Mouse (Mus musculus) hindbrain, postnatal 0 days (tissue): ENCODE results near the gene Plaur. TPM values are rescaled to one million over a fixed set of nuclear protein-coding genes. Genes with fewer than 3 reads are reported as not detected.
"Not testable (repeated sequence)": the region's sequence is repeated elsewhere in the genome, so short reads cannot be mapped to it uniquely, and the experiment has no call there.

ENCODE experiments used
- ATAC-seq: fragments of 200-750 bp; cut with Nextera tagmentation; 2 replicates; pipeline ENCODE4 v1.8.0; 2017; ENCODE audit warnings: mild to moderate bottlenecking, moderate TSS enrichment, moderate library complexity
- DNase-seq: peaks from one replicate; pipeline ENCODE4 v3.0.0-alpha.2; 2015; ENCODE audit warnings: low spot score
- H3K27ac ChIP-seq: fragments of 300-500 bp; sonication (generic); 2 replicates; pipeline ENCODE4 v1.5.1; 2014; ENCODE audit warnings: mild to moderate bottlenecking
- H3K27me3 ChIP-seq: fragments of 300-500 bp; sonication (generic); 2 replicates; pipeline ENCODE4 v1.6.1; 2014; ENCODE audit warnings: low read length, mixed read lengths; ENCODE audit not compliant: insufficient read depth
- H3K36me3 ChIP-seq: fragments of 300-500 bp; sonication (generic); 2 replicates; pipeline ENCODE4 v1.6.1; 2014; ENCODE audit warnings: low read length, mixed read lengths; ENCODE audit not compliant: insufficient read depth
- H3K4me1 ChIP-seq: fragments of 300-500 bp; sonication (generic); 2 replicates; pipeline ENCODE4 v1.6.1; 2014; ENCODE audit warnings: antibody characterized with exemption, low read length, mixed read lengths; ENCODE audit not compliant: insufficient read depth
- H3K4me2 ChIP-seq: fragments of 300-500 bp; sonication (generic); 2 replicates; pipeline ENCODE4 v1.6.1; 2014; ENCODE audit warnings: low read depth, mild to moderate bottlenecking, low read length, moderate library complexity, mixed read lengths
- H3K4me3 ChIP-seq: fragments of 300-500 bp; sonication (generic); 2 replicates; pipeline ENCODE4 v1.5.1; 2014; ENCODE audit warnings: low read length
- H3K9ac ChIP-seq: fragments of 300-500 bp; sonication (generic); replicated peaks from 2 replicates; pipeline ENCODE4 v1.6.1; 2014; ENCODE audit warnings: mild to moderate bottlenecking, low read length, moderate library complexity, mixed read lengths
- H3K9me3 ChIP-seq: fragments of 300-500 bp; sonication (generic); 2 replicates; pipeline ENCODE4 v1.6.1; 2016; ENCODE audit warnings: low read length, mixed read lengths
- CTCF ChIP-seq: IDR thresholded peaks from 2 replicates; pipeline ENCODE4 v1.5.1; 2016; ENCODE audit warnings: antibody characterized with exemption, control low read depth, low read depth
- WGBS: fragments of 180-500 bp; shearing (Covaris S2); extraction: QIAGEN DNeasy Blood & Tissue Kit; methylation state at CpG from one replicate; pipeline ENCODE4 v1.1.7; 2014; 5-methylcytosine and 5-hydroxymethylcytosine counted together
- polyA plus RNA-seq: library from polyadenylated mRNA; unstranded; fragments of >200 nt; fragmentation: Nextera tagmentation; extraction: Ambion mirVana; gene quantifications from 2 replicates; pipeline ENCODE4 v1.2.1, GENCODE M21; 2015
- total RNA-seq: library from RNA; depleted of rRNA; stranded (reverse); fragments of >200 nt; gene quantifications from 2 replicates; pipeline ENCODE4 v1.2.3, GENCODE M21; 2014

Gene Plaur
- total and polyA plus RNA-seq, 2 experiments from 2014 or later: 1.3 to 4.8 TPM

DNA sequence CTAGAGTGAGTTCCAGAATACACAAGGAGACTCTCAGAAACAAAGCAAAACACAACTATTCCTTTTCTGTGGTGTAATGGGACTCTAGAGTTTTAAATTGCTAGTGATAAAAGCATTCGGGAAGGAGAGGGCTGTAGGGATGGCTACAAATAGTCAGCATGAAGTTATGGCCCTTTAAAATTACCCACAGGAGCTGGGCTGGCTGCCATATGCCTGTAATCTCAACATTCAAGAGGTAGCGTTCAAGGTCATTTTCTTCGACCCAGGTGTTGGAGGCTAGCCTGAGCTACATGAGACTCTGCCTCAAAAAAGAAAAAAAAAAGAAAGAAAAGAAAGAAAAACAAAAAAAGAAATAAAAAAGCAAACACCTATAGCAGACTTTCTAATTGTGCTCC, 43.8 kb downstream of the Plaur start:
- DNase-seq (peak; percentile 43), ATAC-seq (no peak)
- H3K36me3 ChIP-seq: 0 out of 2 replicates have a peak, but pooled peaks cover 6% of the 10 kb centered on the region
- peaks cover 14% of the 10 kb centered on the region for H3K4me1 ChIP-seq
- peak overlapping the region; percentile 80 for H3K4me2 ChIP-seq
- H3K27me3 ChIP-seq: no peaks in the 10 kb centered on the region
- H3K27ac ChIP-seq: peak overlapping the region; percentile 100
- H3K9ac ChIP-seq: peak overlapping the region; percentile 78
- H3K4me3 ChIP-seq: peak overlapping the region; percentile 60
- H3K9me3 ChIP-seq: no peaks in the 10 kb centered on the region
- WGBS: 5% methylated on average over 3 of the region's 3 CpGs
- no peak for TF ChIP-seq CTCF

DNA sequence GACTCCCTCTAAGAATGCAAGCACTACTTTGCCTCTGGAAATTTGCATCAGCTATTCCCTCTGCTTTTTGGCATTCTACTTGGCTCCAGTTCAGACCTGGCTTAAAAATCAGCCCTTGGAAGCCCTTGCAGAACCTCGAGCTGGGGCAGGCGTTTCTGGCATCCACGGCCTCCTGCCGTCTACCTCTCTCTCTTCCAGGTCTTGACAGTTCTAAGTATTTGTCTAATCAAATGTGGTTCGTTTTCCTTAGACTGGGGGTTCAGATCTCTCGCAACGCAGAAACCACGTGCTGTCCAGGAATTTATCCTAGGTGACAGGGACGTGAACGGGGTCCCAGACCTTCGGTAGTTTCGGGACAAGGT, 44.2 kb downstream of the Plaur start:
- ATAC-seq (peak; percentile 11), DNase-seq (peak; percentile 81)
- Histone ChIP-seq H3K36me3 (0 out of 2 replicates have a peak, but pooled peaks cover 6% of the 10 kb centered on the region), H3K4me3 (peak overlapping the region; percentile 60), H3K9ac (peak overlapping the region; percentile 78), H3K9me3 (no peaks in the 10 kb centered on the region), H3K27me3 (no peaks in the 10 kb centered on the region), H3K4me1 (peaks cover 14% of the 10 kb centered on the region), H3K4me2 (peak overlapping the region; percentile 80), H3K27ac (peak overlapping the region; percentile 100)
- WGBS: 0% methylated on average over 12 of the region's 12 CpGs
- no peak for TF ChIP-seq CTCF

DNA sequence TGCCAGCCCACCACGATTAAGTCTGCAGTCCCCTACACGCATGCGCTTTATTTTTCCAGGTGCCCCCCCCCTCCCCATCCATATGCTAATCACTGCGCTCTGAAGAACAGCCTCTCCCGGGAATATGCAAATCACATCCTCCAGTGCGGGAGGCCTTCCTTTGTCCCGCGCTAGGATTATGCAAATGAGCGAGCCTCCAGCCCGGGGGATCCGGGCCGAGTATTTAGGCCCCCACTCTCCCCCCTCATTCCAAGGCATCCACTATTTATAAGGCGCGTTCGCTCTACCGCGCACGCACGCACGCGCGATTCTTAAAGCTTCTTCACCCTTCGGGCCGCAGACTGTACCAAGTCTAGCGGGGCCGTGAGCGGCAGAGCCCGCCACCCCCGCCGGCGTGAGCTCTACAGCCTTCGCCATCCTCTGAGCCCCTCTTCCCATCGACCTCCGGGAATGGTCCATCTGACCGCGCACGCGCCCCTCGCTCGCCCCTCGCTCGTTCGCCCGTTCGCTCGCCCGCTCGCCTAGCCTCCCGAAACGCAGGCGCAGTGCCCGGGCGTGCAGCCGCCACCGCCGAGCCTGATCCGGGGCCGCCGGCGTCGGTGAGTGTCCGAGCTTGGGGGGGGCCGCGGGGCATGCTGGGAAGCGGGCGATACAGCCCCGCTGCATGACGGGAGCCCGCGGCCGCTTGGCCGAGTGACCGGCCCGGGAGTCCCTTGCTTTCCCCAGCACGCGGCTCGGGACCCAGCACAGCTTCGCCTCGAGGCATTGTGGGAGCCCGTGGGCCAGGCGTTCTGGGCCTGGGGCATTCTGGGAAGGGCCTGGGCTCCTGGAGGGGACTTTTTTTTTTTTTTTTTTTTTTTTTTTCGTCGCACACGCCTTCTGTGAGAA, 44.8 kb downstream of the Plaur start, which contains the start of gene Zfp428:
Zfp428 (plus strand) TSS at position 169 of the 888 bp plus-strand sequence.
- under 1% methylated on average over 81 of the region's 84 CpGs for WGBS
- H3K4me1 ChIP-seq: peaks cover 14% of the 10 kb centered on the region
- 0 out of 2 replicates have a peak, but pooled peaks cover 6% of the 10 kb centered on the region for H3K36me3 ChIP-seq
- H3K4me2 ChIP-seq: peak within 1 kb of the TSS; percentile 80
- peak within 1 kb of the TSS; percentile 60 for H3K4me3 ChIP-seq
- peak within 1 kb of the TSS; percentile 100 for H3K27ac ChIP-seq
- no peaks in the 10 kb centered on the region for H3K27me3 ChIP-seq
- ATAC-seq (peak; percentile 94), DNase-seq (peak; percentile 96)
- H3K9me3 ChIP-seq: no peaks in the 10 kb centered on the region
- no peak for TF ChIP-seq CTCF
- peak within 1 kb of the TSS; percentile 78 for H3K9ac ChIP-seq

DNA sequence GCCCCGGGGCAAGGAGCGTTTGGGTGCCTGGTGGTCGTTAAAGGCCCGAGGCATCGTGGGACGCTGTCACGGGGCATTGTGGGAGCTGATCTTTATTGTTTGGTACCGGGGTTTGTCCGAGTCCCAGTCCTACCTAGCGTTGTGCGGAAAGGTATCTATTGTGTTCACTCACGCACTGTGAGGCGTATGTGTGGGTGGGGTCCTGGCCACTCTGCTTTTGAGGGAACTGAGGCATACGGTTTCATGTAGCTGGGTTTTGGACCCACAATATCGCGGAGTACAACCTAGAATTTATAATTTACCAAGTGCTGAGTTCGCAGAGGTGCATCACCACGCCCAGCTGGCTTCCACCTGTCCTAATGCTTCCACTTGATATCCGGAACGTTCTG, 45.4 kb downstream of the Plaur start:
- Histone ChIP-seq H3K36me3 (0 out of 2 replicates have a peak, but pooled peaks cover under 1% of the 10 kb centered on the region), H3K27ac (peak overlapping the region; percentile 100), H3K9me3 (no peaks in the 10 kb centered on the region), H3K9ac (peak overlapping the region; percentile 78), H3K4me1 (peaks cover 14% of the 10 kb centered on the region), H3K4me2 (peak overlapping the region; percentile 80), H3K27me3 (no peaks in the 10 kb centered on the region), H3K4me3 (peak overlapping the region; percentile 60)
- TF ChIP-seq CTCF: no peak
- ATAC-seq (peak; percentile 2), DNase-seq (no peak)
- WGBS: 1% methylated on average over 20 of the region's 20 CpGs

DNA sequence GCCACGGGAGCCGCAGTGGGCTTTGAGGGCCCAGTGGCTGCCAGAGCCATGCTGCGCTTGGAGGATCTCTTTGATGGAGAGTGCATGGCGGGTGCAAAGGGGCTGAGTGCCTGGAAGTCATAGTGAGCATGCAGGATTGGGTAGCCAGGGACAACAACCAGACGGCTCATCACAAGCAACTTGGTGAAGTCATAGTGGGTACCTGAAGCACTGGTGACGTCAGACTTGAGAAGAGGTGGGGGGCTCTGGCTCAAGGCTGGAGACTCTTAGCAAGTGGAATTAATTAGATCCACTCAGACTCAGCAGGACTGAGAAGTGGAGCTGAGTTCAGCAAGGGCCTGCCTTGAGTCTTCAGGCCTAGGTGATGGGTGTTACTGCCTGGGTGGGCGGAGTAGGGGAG, 50.1 kb downstream of the Plaur start, which contains the start of gene AC161166.1:
AC161166.1 (minus strand) TSS at position 101 of the 400 bp plus-strand sequence.
- Histone ChIP-seq H3K4me3 (no peak within 1 kb of the TSS), H3K4me2 (no peak within 1 kb of the TSS), H3K27me3 (no peaks in the 10 kb centered on the region), H3K9ac (no peak within 1 kb of the TSS), H3K36me3 (no peaks in the 10 kb centered on the region), H3K27ac (no peak within 1 kb of the TSS), H3K9me3 (no peaks in the 10 kb centered on the region), H3K4me1 (peaks cover 4% of the 10 kb centered on the region)
- no peak for DNase-seq
- no peak for ATAC-seq
- no peak for TF ChIP-seq CTCF
- WGBS: 87% methylated on average over 7 of the region's 7 CpGs

DNA sequence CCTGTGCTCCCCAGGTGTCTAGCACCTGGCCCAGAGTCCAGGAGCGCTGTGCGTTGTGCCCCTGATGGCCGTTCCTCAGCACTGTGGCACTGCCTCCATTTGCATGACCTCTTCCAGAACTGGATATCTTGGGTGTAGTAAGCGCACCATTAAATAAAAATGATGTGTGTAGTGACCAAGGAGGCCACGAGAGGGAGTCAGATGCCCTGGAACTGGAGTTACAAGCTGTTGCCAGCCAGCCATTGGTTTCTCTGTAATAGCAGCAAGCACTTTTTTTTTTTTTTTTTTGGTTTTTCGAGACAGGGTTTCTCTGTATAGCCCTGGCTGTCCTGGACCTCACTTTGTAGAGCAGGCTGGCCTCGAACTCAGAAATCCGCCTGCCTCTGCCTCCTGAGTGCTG, 54.0 kb downstream of the Plaur start:
- H3K9me3 ChIP-seq: not testable (repeated sequence)
- DNase-seq: peak; percentile 74

More for the DNA sequence above, 54.0 kb downstream of the Plaur start:
- TF ChIP-seq CTCF: peak; percentile 58
- H3K36me3 ChIP-seq, H3K27me3 ChIP-seq, H3K9ac ChIP-seq, H3K4me1 ChIP-seq, H3K27ac ChIP-seq, H3K4me2 ChIP-seq, H3K4me3 ChIP-seq: not testable (repeated sequence)
- WGBS: 65% methylated on average over 8 of the region's 8 CpGs
- peak; percentile 31 for ATAC-seq
